Mouse (Mus musculus): ENCODE data around the gene Cacng5. TPM values are rescaled to one million over a fixed set of nuclear protein-coding genes. Genes with fewer than 3 reads are reported as not detected.

The Cacng5 gene
- 13.3 and 14.3 TPM in 2 replicates for polyA plus RNA-seq (2015; fragmentation: Nextera tagmentation; extraction: Ambion mirVana)

- H3K4me2 ChIP-seq (ENCODE audit: low read length), result peak within 1 kb of the TSS; percentile 77
- H3K4me1 ChIP-seq (ENCODE audit: control insufficient read depth, insufficient read depth, low read depth, low read length), result peaks cover 9% of the 10 kb centered on the region
- peak within 1 kb of the TSS; percentile 75 for H3K9ac ChIP-seq (ENCODE audit: low read depth, low read length)
- peaks cover 4% of the 10 kb centered on the region; the same call in 1 of the 2 replicates for H3K27me3 ChIP-seq (replicated peaks; ENCODE audit: control insufficient read depth, insufficient read depth, low read length)
- no peak within 1 kb of the TSS for H3K27ac ChIP-seq (ENCODE audit: low read depth, low read length)
- peaks cover 4% of the 10 kb centered on the region for H3K9me3 ChIP-seq (ENCODE audit: control insufficient read depth, low read length)
- WGBS, result 6% methylated on average over 36 of the region's 36 CpGs
- ATAC-seq, result peak; percentile 86
- peak within 1 kb of the TSS; percentile 56 for H3K4me3 ChIP-seq (ENCODE audit: low read length)
- H3K36me3 ChIP-seq (ENCODE audit: control insufficient read depth, insufficient read depth, low read length), result no peaks in the 10 kb centered on the region; the same call in 1 of the 2 replicates
These were observed at the start of gene Cacng5 for GRCm38 (mm10) chr11:107914634-107915226. TSS of gene Cacng5 (minus strand) at chr11:107915055.

DNA sequence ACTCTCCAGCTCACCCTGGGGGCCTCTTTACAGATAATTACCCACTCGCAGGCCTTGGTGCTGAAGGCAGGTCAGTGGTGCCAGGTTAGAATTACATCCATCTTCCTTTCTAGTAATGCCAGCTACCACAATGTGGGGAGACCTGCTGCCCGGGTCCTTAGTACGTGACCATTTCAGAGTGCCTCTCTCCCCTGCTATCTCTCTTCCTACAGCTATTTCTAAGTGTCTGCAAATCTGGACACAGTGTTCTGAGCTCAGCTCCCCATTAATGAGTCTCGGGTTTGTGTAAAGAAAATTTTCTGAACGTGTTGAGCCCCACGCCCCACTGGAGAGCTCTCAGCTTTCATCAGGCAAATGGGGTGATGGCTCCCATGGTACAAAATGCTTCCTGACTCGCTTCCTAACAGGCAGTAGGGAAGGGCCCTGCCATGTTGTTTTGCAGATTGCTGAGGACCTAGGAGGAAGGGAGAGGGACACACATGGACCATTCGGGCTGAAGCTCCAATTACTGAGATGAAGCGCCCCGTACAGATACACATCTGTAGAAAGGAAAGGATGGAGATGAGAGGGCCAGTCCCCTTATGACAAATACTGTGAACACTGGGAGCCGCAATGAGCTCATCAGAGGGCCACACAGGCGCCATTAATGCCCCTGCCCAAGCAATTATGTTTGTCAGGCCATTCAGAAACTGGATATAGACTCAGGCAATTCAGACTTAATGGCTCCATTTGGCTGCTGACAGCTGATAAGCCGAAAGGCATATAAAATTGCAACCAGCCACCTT is 42.9 kb upstream of the Cacng5 start:
- Histone ChIP-seq H3K4me3 (ENCODE audit: low read length) (no peak overlapping the region), H3K27me3 (replicated peaks; ENCODE audit: control insufficient read depth, insufficient read depth, low read length) (no peaks in the 10 kb centered on the region), H3K36me3 (ENCODE audit: control insufficient read depth, insufficient read depth, low read length) (peaks cover 8% of the 10 kb centered on the region; the same call in 1 of the 2 replicates), H3K9me3 (ENCODE audit: control insufficient read depth, low read length) (no peaks in the 10 kb centered on the region), H3K4me2 (ENCODE audit: low read length) (no peak overlapping the region), H3K27ac (ENCODE audit: low read depth, low read length) (no peak overlapping the region; the same call in 1 of the 2 replicates), H3K9ac (ENCODE audit: low read depth, low read length) (no peak overlapping the region), H3K4me1 (ENCODE audit: control insufficient read depth, insufficient read depth, low read depth, low read length) (peaks cover 3% of the 10 kb centered on the region; the same call in 1 of the 2 replicates)
- WGBS, result 63% methylated on average over 13 of the region's 13 CpGs
- ATAC-seq, result peak; percentile 57; the same call in 1 of the 2 replicates

DNA sequence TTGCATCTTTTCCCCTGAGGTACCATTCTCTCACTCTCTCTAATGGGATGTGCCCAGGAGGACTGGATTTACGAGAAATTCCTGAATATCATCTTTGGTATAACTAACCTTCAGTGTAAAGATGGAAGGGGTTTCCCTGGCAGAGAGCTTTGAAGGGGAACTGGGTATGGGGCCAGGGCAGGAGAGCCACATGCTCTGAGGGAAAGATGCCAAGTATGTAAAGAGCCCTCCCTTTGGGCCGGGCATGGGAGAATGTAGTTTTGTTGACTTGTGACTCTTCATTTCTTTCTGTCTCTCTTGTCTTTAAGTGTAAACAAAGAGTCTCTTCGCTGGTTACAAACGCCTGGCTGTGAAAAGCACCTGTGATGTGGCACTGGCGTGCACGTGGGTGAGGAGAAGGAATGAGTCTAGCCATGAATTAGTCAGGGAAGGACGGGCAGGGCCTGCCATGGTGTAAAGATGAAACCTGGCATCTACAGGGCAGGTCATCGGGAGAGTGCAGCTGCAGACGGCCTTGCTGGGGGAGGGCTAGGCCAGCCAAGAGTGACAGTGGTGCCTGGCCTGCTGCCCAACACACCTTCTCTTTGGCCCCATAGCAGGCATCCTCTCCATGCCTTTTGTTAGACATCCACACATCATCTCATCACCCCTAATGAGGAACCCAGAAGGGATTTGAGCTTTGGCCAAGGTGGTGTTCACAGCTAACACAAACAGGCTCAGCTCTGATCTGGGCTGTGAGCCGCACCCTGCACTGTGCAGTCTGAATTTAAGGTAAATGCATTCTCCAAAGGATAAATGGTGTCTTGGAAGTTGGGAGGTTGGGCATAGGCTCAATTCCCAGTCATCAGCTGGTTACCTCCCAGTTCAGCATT is 40.6 kb upstream of the Cacng5 start:
- Histone ChIP-seq H3K27me3 (replicated peaks; ENCODE audit: control insufficient read depth, insufficient read depth, low read length) (no peaks in the 10 kb centered on the region), H3K9me3 (ENCODE audit: control insufficient read depth, low read length) (no peaks in the 10 kb centered on the region), H3K4me2 (ENCODE audit: low read length) (no peak overlapping the region), H3K27ac (ENCODE audit: low read depth, low read length) (no peak overlapping the region), H3K4me3 (ENCODE audit: low read length) (no peak overlapping the region), H3K36me3 (ENCODE audit: control insufficient read depth, insufficient read depth, low read length) (peaks cover 9% of the 10 kb centered on the region), H3K9ac (ENCODE audit: low read depth, low read length) (no peak overlapping the region), H3K4me1 (ENCODE audit: control insufficient read depth, insufficient read depth, low read depth, low read length) (peaks cover 3% of the 10 kb centered on the region)
- WGBS, result 68% methylated on average over 10 of the region's 10 CpGs
- peak; percentile 37; the same call in 1 of the 2 replicates for ATAC-seq

- H3K4me3 ChIP-seq (ENCODE audit: low read length), result no peak overlapping the region
- H3K4me1 ChIP-seq (ENCODE audit: control insufficient read depth, insufficient read depth, low read depth, low read length), result peaks cover 2% of the 10 kb centered on the region
- H3K27ac ChIP-seq (ENCODE audit: low read depth, low read length), result no peak overlapping the region
- no peak overlapping the region for H3K4me2 ChIP-seq (ENCODE audit: low read length)
- 76% methylated on average over 11 of the region's 11 CpGs for WGBS
- no peak overlapping the region for H3K9ac ChIP-seq (ENCODE audit: low read depth, low read length)
- H3K9me3 ChIP-seq (ENCODE audit: control insufficient read depth, low read length), result no peaks in the 10 kb centered on the region
- peak; percentile 41; the same call in 1 of the 2 replicates for ATAC-seq
- H3K27me3 ChIP-seq (replicated peaks; ENCODE audit: control insufficient read depth, insufficient read depth, low read length), result no peaks in the 10 kb centered on the region
- H3K36me3 ChIP-seq (ENCODE audit: control insufficient read depth, insufficient read depth, low read length), result peaks cover 5% of the 10 kb centered on the region; the same call in 1 of the 2 replicates
These were observed 36.6 kb upstream of the Cacng5 start for GRCm38 (mm10) chr11:107951431-107951830.

GRCm38 (mm10) chr11:107950658-107951057 is 35.8 kb upstream of the Cacng5 start:
- Histone ChIP-seq H3K4me2 (ENCODE audit: low read length) (no peak overlapping the region), H3K36me3 (ENCODE audit: control insufficient read depth, insufficient read depth, low read length) (peaks cover 5% of the 10 kb centered on the region; the same call in 1 of the 2 replicates), H3K4me3 (ENCODE audit: low read length) (no peak overlapping the region), H3K27me3 (replicated peaks; ENCODE audit: control insufficient read depth, insufficient read depth, low read length) (no peaks in the 10 kb centered on the region), H3K9me3 (ENCODE audit: control insufficient read depth, low read length) (no peaks in the 10 kb centered on the region), H3K9ac (ENCODE audit: low read depth, low read length) (no peak overlapping the region), H3K4me1 (ENCODE audit: control insufficient read depth, insufficient read depth, low read depth, low read length) (peaks cover 2% of the 10 kb centered on the region), H3K27ac (ENCODE audit: low read depth, low read length) (no peak overlapping the region)
- no peak for ATAC-seq
- WGBS, result 86% methylated on average over 4 of the region's 4 CpGs

DNA sequence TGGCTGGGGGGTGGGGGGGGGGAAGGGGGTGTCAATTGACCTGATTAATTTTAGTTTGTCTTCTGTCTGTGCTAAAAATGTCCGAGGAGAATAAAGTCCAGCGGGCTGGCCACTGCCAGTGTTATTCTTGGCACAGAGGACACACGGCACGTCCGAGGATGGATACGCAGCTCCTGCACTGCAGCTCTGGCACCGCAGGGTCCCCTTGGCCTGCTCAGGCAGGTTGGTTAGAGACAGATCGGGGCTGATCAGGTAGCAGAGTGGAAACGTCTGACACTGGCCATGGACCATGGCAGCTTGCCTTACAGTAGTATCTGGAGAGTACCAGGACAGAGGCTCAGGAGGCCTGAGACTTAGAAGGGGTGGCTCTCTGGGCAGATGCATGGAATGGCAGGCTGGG is 35.4 kb upstream of the Cacng5 start:
- 78% methylated on average over 9 of the region's 9 CpGs for WGBS
- 0 out of 2 replicates have a peak overlapping the region, but pooled peaks have one; percentile 18 for H3K27ac ChIP-seq (ENCODE audit: low read depth, low read length)

GRCm38 (mm10) chr11:107947951-107948350 is 33.1 kb upstream of the Cacng5 start:
- 91% methylated on average over 1 of the region's 1 CpGs for WGBS
- no peak for ATAC-seq
- Histone ChIP-seq H3K36me3 (ENCODE audit: control insufficient read depth, insufficient read depth, low read length) (peaks cover 12% of the 10 kb centered on the region), H3K27me3 (replicated peaks; ENCODE audit: control insufficient read depth, insufficient read depth, low read length) (no peaks in the 10 kb centered on the region), H3K4me3 (ENCODE audit: low read length) (no peak overlapping the region), H3K4me2 (ENCODE audit: low read length) (no peak overlapping the region), H3K9me3 (ENCODE audit: control insufficient read depth, low read length) (peaks cover 3% of the 10 kb centered on the region; the same call in 1 of the 2 replicates), H3K4me1 (ENCODE audit: control insufficient read depth, insufficient read depth, low read depth, low read length) (peaks cover 2% of the 10 kb centered on the region), H3K27ac (ENCODE audit: low read depth, low read length) (no peak overlapping the region), H3K9ac (ENCODE audit: low read depth, low read length) (no peak overlapping the region)

More for the DNA sequence above, 35.4 kb upstream of the Cacng5 start:
- no peak overlapping the region for H3K4me2 ChIP-seq (ENCODE audit: low read length)
- H3K4me3 ChIP-seq (ENCODE audit: low read length), result no peak overlapping the region
- peaks cover 5% of the 10 kb centered on the region; the same call in 1 of the 2 replicates for H3K36me3 ChIP-seq (ENCODE audit: control insufficient read depth, insufficient read depth, low read length)
- no peaks in the 10 kb centered on the region for H3K9me3 ChIP-seq (ENCODE audit: control insufficient read depth, low read length)
- H3K9ac ChIP-seq (ENCODE audit: low read depth, low read length), result no peak overlapping the region
- no peaks in the 10 kb centered on the region for H3K27me3 ChIP-seq (replicated peaks; ENCODE audit: control insufficient read depth, insufficient read depth, low read length)
- no peak for ATAC-seq
- peaks cover 2% of the 10 kb centered on the region for H3K4me1 ChIP-seq (ENCODE audit: control insufficient read depth, insufficient read depth, low read depth, low read length)

DNA sequence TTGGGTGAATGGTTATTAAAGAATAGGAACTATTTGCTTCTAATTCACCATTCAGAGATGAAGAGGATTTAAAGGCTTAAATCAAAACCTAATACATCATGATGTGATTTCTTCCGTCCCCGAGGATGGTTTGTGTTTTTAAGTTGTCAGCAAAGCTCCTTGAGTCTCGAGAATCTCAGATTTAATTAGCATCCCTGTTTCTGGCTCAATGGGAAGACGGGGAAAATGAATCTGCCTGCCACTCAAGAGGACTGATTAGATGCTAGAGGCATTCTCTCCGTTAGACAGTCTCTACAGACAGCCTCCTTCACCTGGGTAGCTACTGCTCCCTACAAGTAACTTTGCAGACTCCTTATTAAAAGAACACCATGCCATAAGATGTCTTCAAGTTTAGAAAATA is 32.0 kb upstream of the Cacng5 start:
- Histone ChIP-seq H3K36me3 (ENCODE audit: control insufficient read depth, insufficient read depth, low read length) (peaks cover 10% of the 10 kb centered on the region), H3K27me3 (replicated peaks; ENCODE audit: control insufficient read depth, insufficient read depth, low read length) (no peaks in the 10 kb centered on the region), H3K4me1 (ENCODE audit: control insufficient read depth, insufficient read depth, low read depth, low read length) (peaks cover 2% of the 10 kb centered on the region), H3K4me2 (ENCODE audit: low read length) (no peak overlapping the region), H3K4me3 (ENCODE audit: low read length) (no peak overlapping the region), H3K9me3 (ENCODE audit: control insufficient read depth, low read length) (peaks cover 3% of the 10 kb centered on the region; the same call in 1 of the 2 replicates), H3K9ac (ENCODE audit: low read depth, low read length) (no peak overlapping the region), H3K27ac (ENCODE audit: low read depth, low read length) (no peak overlapping the region)
- WGBS, result 32% methylated on average over 5 of the region's 5 CpGs
- ATAC-seq, result no peak
